Mouse (Mus musculus): ENCODE results near the gene Cdh4.

- TF ChIP-seq CTCF (IDR thresholded peaks at IDR 0.05; ENCODE audit: control insufficient read depth, insufficient read depth, low read length) (no peak), POLR2A (IDR thresholded peaks at IDR 0.05; ENCODE audit: borderline replicate concordance, control insufficient read depth, low read depth, low read length) (no peak)
Observed at GRCm38 (mm10) chr2:179947607-179948006, 505.4 kb downstream of the Cdh4 start.
